Mouse (Mus musculus) ZHBTc4 (cell line): ENCODE data around the gene Adgra3.
A peak's percentile ranks its signal among the peaks of the same experiment; 100 is the strongest.

ENCODE experiments used
- DNase-seq: peaks from one replicate; pipeline ENCODE4 v3.0.0-alpha.2; 2011; ENCODE audit warnings: low read depth, low spot score

Adgra3 gene

DNA sequence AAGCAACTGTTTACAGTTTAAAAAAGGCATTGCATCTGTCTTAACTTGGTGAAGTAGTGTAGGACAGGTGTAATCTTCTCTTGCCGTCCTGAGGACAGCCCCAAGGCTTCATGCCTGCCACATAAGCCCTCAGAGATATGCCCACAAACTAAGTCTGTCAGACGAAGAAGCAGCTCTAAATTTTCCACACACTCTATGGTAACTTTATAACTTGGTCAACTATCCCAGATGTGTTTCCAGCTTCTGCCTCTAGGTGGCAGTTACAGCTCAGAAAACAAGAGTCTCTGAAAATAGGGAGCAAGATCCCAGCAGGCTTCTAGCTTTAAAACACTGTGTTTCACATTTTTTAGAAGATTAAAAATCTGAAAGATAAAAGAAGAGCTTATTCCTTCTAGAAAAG is 82.8 kb downstream of the Adgra3 start:
- peak; percentile 67 for DNase-seq

DNA sequence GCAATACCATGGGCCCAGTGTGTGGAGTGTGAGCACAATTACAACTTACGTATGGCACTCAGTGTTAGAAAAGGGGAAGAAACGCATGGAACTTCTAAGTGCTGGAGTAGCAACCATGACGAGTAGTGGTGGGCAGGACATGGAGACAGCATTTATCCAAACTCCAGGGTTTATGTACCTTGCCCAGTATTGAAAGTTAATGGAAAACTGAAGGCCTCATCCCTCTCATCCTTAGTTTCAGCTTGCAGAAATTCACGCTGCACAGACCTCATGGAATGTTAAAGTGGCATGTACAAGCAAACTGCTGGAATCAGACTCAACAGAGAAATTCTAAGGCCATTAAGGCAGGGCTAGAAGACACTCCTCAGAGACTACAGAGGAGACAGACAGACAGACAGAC is 84.6 kb downstream of the Adgra3 start:
- DNase-seq = no peak

DNA sequence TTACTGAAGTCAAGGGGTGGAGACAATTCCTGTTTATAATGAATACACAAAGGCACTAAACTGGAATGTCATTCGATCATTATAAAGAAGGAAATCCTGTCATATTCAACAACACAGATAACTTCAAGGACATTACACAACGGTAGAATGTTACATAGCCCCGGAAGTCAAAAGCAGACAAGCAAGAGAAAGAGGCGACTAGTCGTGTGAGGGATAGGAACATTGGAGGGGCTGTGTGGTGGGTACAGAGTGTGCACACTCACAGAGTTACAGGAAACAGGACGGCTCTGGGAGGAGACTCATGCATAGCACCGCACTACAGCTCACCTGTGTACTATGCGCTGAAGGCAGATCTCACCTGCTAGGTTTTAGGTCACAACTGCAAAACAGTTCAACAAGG is 89.1 kb downstream of the Adgra3 start:
- DNase-seq = no peak

DNA sequence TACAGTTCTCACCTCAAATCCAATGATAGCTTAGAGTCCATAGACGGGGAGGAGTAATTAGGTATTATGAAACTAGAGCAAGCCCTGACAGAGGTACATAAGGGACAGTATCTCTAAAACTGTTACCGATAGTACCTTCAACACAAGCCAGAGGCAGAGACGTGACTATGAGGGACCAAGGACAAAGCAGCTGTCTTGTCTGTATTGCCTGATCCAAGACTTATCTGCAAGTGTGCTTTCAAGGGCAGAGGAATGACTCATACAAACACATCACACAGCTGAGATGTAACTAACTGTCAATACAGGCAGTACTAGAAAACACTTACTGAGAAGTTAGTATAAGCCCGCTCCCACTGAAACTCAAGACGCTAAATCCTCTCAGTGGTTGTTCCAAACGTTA is 91.1 kb downstream of the Adgra3 start:
- DNase-seq = no peak

DNA sequence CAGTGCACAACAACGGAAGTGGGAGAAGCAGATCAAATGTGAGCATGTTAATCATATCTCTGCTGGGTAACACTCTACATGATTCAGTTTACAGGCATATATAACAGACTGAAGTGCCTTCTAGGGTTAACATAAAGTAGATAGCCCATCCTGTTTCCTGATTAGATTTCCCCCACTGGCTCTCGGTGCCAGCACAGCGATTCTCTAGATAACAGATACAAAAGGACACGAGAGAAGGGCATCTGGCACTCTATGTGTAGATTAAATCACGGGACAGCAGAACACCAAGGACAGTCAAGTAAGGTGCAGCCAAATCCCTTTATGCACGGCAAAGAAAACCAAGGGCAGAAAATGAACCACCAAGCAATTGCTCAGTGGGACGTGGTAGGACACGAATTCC is 93.0 kb downstream of the Adgra3 start:
- no peak for DNase-seq

DNA sequence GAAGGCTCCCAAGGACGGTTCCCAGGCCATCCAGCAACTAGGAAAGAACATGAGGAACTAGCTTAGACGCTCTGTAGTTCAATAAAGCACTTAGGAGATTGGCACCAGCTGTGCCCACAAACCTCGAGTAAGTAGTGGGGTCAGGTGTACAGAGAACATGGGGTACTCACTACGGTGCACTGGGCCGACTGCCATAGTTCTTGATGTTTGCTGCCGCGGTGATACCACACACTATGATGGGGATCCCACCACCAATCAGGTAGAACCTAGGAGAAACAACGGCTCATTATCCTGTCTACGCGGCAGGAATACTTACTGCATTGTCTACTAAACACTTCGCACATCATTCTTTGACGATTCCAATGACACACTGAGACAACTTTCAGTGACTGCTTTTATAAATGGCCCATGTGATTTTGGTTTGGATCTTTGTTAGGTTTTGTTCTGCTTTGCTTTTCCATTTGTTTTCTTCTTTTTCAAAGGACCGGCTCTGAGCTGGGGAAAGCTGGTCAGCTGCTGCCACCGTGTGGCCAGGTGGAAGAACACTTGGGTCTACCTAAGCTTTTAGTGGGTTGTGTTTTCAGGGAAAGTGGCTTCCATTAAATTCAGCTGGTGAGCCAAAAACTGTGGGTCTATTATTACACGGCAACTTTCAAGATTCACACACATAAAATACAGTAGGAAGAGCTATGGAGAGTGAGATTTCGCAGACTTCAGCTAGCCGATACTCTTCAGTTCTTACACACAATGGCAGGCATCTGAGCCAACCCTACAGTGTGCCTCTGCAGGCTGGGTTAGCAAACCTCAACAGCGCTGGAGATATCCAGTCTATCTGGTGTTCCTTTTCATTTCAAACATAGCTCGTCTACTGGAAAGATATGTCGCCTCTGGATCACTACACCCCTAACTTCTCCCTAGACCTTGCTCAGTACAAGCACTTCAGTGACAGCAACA is 97.1 kb downstream of the Adgra3 start:
- peak; percentile 68 for DNase-seq

DNA sequence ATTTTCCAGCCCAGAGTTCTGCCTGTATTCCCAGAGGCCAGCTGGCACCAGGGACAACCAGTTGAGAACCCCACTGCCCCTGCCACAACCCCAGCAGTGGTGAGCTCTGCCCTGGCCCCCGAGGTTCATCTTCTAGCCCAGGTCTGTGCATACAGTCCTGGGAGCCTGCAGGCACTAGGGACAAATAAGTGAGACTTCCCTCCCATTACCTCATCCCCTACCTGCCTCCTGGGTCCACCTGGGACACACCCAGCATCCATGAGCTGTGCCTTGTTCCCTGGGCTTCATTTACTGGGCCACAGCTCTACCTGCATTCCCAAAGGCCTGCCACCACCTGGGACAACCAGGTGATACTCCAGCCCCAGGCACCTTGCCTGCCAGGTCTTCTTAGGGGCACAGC is 122.5 kb downstream of the Adgra3 start:
- no peak for DNase-seq

DNA sequence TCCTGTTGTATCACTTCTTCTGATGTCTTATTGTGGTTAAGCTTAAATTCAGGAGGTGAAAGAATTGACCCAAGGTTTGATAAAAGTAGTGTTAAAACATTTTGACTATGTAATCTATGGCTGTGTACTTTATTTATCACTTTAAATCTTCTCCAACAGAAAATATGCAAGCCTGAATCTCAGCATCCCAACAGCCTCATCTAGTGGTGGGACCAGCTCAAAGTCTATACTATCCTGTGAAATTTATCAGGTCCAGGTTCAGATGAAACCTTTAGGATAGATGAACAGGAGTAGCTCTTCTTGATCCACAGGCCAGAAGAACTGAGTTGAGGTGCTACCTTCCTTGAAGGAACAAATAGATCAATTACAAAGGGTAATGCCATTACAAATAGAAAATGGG is 134.1 kb downstream of the Adgra3 start:
- DNase-seq = no peak

DNA sequence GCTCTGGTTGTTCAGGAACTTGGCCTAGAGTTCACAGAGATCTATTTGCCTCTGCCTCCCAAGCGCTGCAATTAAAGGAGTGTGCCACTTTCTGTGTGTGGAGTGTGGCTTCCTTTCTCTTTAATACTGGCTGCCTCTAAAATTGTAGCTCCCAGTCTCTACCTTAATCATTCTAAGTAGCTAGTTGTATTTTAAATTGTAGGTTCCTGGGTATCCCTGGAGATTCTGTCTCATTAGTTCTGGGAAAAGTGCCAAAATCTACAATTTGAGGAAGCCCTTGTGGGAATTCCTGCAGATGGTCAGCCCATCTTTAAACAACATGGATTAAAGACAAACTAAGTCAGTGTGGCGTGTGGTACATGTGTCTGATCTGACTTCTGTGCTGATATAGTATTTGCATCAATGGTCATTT is 143.1 kb downstream of the Adgra3 start:
- DNase-seq = no peak
